Mouse (Mus musculus) c-Kit-negative CD71-positive TER-119-positive erythroid progenitor cells, embryonic 14.5 days (primary cell): ENCODE results near the gene Banp.

Experiments used
- DNase-seq: peaks from one replicate; pipeline ENCODE4 v3.0.0-alpha.2; 2013; ENCODE audit warnings: low read depth, low spot score

Gene Banp

GRCm38 (mm10) chr8:121980792-121981519, 31.4 kb downstream of the Banp start:
- no peak for DNase-seq

- DNase-seq = no peak
Measured at GRCm38 (mm10) chr8:121981520-121981895, 32.0 kb downstream of the Banp start.

GRCm38 (mm10) chr8:121985673-121986072, 36.1 kb downstream of the Banp start:
- DNase-seq = no peak

GRCm38 (mm10) chr8:121987892-121988291, 38.3 kb downstream of the Banp start:
- no peak for DNase-seq

GRCm38 (mm10) chr8:121990506-121991255, 41.1 kb downstream of the Banp start:
- no peak for DNase-seq

GRCm38 (mm10) chr8:121991611-121992010, 42.1 kb downstream of the Banp start:
- DNase-seq = no peak

- DNase-seq = no peak
Measured at GRCm38 (mm10) chr8:121992911-121993310, 43.4 kb downstream of the Banp start.

- DNase-seq = no peak
Measured at GRCm38 (mm10) chr8:121995112-121995511, 45.6 kb downstream of the Banp start.

GRCm38 (mm10) chr8:121995895-121996294, 46.3 kb downstream of the Banp start:
- no peak for DNase-seq

- DNase-seq = no peak
Measured at GRCm38 (mm10) chr8:121998631-121999030, 49.1 kb downstream of the Banp start.

- no peak for DNase-seq
Measured at GRCm38 (mm10) chr8:121999211-121999610, 49.7 kb downstream of the Banp start.

GRCm38 (mm10) chr8:122001339-122002115, 52.0 kb downstream of the Banp start:
- DNase-seq = no peak

GRCm38 (mm10) chr8:122003646-122004045, 54.1 kb downstream of the Banp start:
- DNase-seq = no peak

- DNase-seq = no peak
Measured at GRCm38 (mm10) chr8:122004131-122004530, 54.6 kb downstream of the Banp start.

GRCm38 (mm10) chr8:122005422-122006204, 56.1 kb downstream of the Banp start:
- DNase-seq = no peak

- DNase-seq = no peak
Measured at GRCm38 (mm10) chr8:122006688-122007484, 57.3 kb downstream of the Banp start.

- no peak for DNase-seq
Measured at GRCm38 (mm10) chr8:122008395-122008794, 58.8 kb downstream of the Banp start.

- no peak for DNase-seq
Measured at GRCm38 (mm10) chr8:122010638-122011037, 61.1 kb downstream of the Banp start.

GRCm38 (mm10) chr8:122011066-122011588, 61.6 kb downstream of the Banp start:
- no peak for DNase-seq

- DNase-seq = no peak
Measured at GRCm38 (mm10) chr8:122014606-122015005, 65.1 kb downstream of the Banp start.
